Mouse (Mus musculus): ENCODE results near the gene Setd1a. TPM values are rescaled to one million over a fixed set of nuclear protein-coding genes. Genes with fewer than 3 reads are reported as not detected.
"Not testable (repeated sequence)": the region's sequence is repeated elsewhere in the genome, so short reads cannot be mapped to it uniquely, and the experiment has no call there.

Setd1a gene
- polyA plus RNA-seq, 1 experiment from 2014 or later: 6.9 TPM

DNA sequence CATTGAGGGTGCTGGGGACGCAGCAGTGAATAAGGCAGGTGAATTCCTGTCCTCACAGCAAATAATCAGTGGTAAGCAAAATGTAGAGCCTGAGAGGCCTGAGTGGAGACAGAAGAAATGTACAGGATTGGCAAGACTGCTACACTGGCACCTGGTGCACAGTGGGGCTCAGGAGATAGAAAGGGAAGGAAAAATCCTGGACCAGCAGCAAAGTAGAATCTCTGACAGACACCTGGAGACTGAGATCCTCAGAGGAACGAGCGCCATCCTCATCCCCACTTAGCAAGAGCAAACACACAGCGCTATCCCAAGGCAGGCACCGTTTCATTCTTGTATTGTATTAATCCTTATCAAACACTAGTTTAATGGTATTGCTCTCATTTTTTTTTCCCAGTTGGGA lies 61.0 kb downstream of the Setd1a start:
- no peak overlapping the region for H3K4me3 ChIP-seq (ENCODE audit: low read depth, low read length)
- H3K4me2 ChIP-seq (replicated peaks; ENCODE audit: low read depth): no peak overlapping the region
- no peaks in the 10 kb centered on the region for H3K9me3 ChIP-seq (ENCODE audit: control insufficient read depth, low read length)
- ATAC-seq (ENCODE audit: low FRiP score, low TSS enrichment) (no peak), DNase-seq (ENCODE audit: low spot score) (no peak)
- no peaks in the 10 kb centered on the region for H3K27me3 ChIP-seq (ENCODE audit: control insufficient read depth, insufficient read depth, low read length)
- H3K9ac ChIP-seq (ENCODE audit: low read length): no peak overlapping the region
- H3K36me3 ChIP-seq (ENCODE audit: control insufficient read depth, insufficient read depth, low read length): no peaks in the 10 kb centered on the region
- H3K27ac ChIP-seq (replicated peaks): no peak overlapping the region
- WGBS: 81% methylated on average over 5 of the region's 5 CpGs
- no peak for TF ChIP-seq CTCF (IDR thresholded peaks at IDR 0.05; ENCODE audit: low read depth)
- TF ChIP-seq EP300 (optimal IDR thresholded peaks at IDR 0.05): no peak
- H3K4me1 ChIP-seq (replicated peaks; ENCODE audit: control insufficient read depth, insufficient read depth): 0 out of 2 replicates have a peak, but pooled peaks cover 3% of the 10 kb centered on the region

DNA sequence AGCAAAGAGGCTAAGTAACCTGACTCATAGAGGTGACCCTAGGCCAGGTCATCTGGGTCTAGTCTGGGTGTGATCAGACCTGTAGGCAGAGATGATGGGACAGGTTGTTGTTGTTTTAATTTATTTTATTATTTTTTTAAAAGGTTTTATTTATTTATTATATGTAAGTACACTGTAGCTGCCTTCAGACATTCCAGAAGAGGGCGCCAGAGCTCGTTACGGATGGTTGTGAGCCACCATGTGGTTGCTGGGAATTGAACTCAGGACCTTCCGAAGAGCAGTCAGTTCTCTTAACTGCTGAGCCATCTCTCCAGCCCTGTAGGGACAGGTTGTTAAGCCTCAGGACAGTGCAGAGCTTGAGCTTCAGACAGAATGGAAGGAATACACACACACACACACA lies 61.4 kb downstream of the Setd1a start:
- H3K4me1 ChIP-seq (replicated peaks; ENCODE audit: control insufficient read depth, insufficient read depth); H3K9ac ChIP-seq (ENCODE audit: low read length); DNase-seq (ENCODE audit: low spot score); H3K27ac ChIP-seq (replicated peaks); H3K36me3 ChIP-seq (ENCODE audit: control insufficient read depth, insufficient read depth, low read length); H3K4me2 ChIP-seq (replicated peaks; ENCODE audit: low read depth); H3K9me3 ChIP-seq (ENCODE audit: control insufficient read depth, low read length); H3K27me3 ChIP-seq (ENCODE audit: control insufficient read depth, insufficient read depth, low read length); ATAC-seq (ENCODE audit: low FRiP score, low TSS enrichment); H3K4me3 ChIP-seq (ENCODE audit: low read depth, low read length): not testable (repeated sequence)
- peak; percentile 8; the same call in 1 of the 2 replicates for TF ChIP-seq CTCF (IDR thresholded peaks at IDR 0.05; ENCODE audit: low read depth)
- 73% methylated on average over 4 of the region's 4 CpGs for WGBS

DNA sequence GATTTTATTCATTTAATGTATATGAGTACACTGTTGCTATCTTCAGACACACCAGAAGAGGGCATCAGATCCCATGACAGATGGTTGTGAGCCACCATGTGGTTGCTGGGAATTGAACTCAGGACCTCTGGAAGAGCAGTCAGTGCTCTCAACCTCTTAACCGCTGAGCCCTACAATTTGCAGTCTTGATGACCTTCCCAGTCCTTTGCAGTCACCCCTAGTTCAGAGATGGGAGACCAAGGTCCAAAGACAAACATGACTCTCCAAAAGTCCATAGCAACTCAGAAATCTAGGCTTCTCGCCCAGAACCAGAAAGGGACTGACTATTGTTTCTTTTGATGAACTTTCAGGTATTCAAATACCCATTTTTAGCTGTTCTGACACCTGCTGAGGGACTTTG lies 63.6 kb downstream of the Setd1a start:
- H3K4me3 ChIP-seq (ENCODE audit: low read depth, low read length); H3K27me3 ChIP-seq (ENCODE audit: control insufficient read depth, insufficient read depth, low read length); H3K4me2 ChIP-seq (replicated peaks; ENCODE audit: low read depth); H3K4me1 ChIP-seq (replicated peaks; ENCODE audit: control insufficient read depth, insufficient read depth); H3K9ac ChIP-seq (ENCODE audit: low read length); H3K36me3 ChIP-seq (ENCODE audit: control insufficient read depth, insufficient read depth, low read length); H3K9me3 ChIP-seq (ENCODE audit: control insufficient read depth, low read length); DNase-seq (ENCODE audit: low spot score); H3K27ac ChIP-seq (replicated peaks); ATAC-seq (ENCODE audit: low FRiP score, low TSS enrichment): not testable (repeated sequence)
- WGBS: 72% methylated on average over 2 of the region's 2 CpGs
- TF ChIP-seq CTCF (IDR thresholded peaks at IDR 0.05; ENCODE audit: low read depth): 0 out of 2 replicates have a peak, but pooled peaks have one; percentile 10

DNA sequence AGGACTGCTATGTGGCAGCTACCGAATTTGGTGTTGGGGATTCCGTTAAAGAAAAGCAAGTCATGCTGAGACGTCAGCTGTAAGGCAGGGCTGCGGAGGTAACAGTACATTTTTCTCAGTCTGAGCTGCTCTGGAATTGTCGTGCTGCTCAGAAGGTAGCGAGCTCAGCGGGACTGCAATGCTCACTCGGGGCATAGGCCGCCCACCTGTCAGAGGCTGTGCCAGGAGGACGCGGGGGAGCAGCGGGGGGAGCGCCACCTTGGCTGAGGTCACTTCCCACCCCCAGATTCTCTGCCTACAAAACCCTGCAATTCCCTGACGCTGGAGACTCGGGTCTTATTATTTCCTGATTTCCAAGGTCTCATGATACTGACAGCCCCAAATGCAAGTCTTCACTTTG lies 64.4 kb downstream of the Setd1a start:
- Histone ChIP-seq H3K36me3 (ENCODE audit: control insufficient read depth, insufficient read depth, low read length) (peaks cover 2% of the 10 kb centered on the region; the same call in 1 of the 2 replicates), H3K27me3 (ENCODE audit: control insufficient read depth, insufficient read depth, low read length) (no peaks in the 10 kb centered on the region), H3K9ac (ENCODE audit: low read length) (peak overlapping the region; percentile 72), H3K4me3 (ENCODE audit: low read depth, low read length) (peak overlapping the region; percentile 82), H3K4me2 (replicated peaks; ENCODE audit: low read depth) (peak overlapping the region; percentile 90), H3K27ac (replicated peaks) (peak overlapping the region; percentile 96), H3K4me1 (replicated peaks; ENCODE audit: control insufficient read depth, insufficient read depth) (0 out of 2 replicates have a peak, but pooled peaks cover 5% of the 10 kb centered on the region), H3K9me3 (ENCODE audit: control insufficient read depth, low read length) (no peaks in the 10 kb centered on the region)
- ATAC-seq (ENCODE audit: low FRiP score, low TSS enrichment) (peak; percentile 27), DNase-seq (ENCODE audit: low spot score) (peak; percentile 61)
- 2% methylated on average over 15 of the region's 15 CpGs for WGBS
- TF ChIP-seq EP300 (optimal IDR thresholded peaks at IDR 0.05) (no peak), CTCF (IDR thresholded peaks at IDR 0.05; ENCODE audit: low read depth) (no peak)

DNA sequence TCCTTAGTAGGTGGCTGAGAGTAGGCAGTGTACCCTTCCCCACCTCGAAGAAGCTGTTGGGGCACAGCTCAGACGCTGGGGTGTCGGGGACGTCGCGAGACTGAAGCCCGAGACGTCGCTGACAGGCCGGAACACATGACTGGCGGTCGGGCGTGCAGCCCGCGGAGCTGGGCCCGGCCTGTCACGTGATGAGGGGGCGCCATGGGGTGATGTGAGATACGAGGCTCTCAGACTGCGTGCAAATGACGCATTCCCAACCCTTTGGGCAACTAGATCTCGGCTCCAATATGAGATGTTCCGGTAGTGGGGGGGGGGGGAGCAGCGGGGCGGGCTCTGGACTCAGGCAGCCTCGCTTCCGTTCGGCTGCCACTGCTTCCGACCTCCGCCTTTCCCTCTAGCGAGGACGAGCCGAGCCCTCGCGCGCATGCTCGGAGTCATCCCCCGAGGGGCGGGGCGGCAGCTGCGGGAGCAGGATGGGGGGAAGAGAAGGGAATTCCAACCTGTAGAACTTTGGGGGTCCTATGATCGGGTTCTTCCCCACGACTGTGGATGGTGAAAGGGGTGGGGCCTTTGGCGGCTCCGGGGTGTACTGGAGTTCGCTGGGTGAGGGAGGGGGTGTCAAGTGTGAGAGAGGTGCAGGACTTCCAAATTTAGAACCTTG lies 65.0 kb downstream of the Setd1a start:
- TF ChIP-seq EP300 (optimal IDR thresholded peaks at IDR 0.05) (peak; percentile 48), CTCF (IDR thresholded peaks at IDR 0.05; ENCODE audit: low read depth) (peak; percentile 34; the same call in 1 of the 2 replicates)
- peak overlapping the region; percentile 82 for H3K4me3 ChIP-seq (ENCODE audit: low read depth, low read length)
- under 1% methylated on average over 46 of the region's 46 CpGs for WGBS

More for the DNA sequence above, 65.0 kb downstream of the Setd1a start:
- ATAC-seq (ENCODE audit: low FRiP score, low TSS enrichment) (peak; percentile 96), DNase-seq (ENCODE audit: low spot score) (peak; percentile 96)
- H3K4me1 ChIP-seq (replicated peaks; ENCODE audit: control insufficient read depth, insufficient read depth): 0 out of 2 replicates have a peak, but pooled peaks cover 5% of the 10 kb centered on the region
- H3K27me3 ChIP-seq (ENCODE audit: control insufficient read depth, insufficient read depth, low read length): no peaks in the 10 kb centered on the region
- peak overlapping the region; percentile 96 for H3K27ac ChIP-seq (replicated peaks)
- H3K9ac ChIP-seq (ENCODE audit: low read length): peak overlapping the region; percentile 76
- no peaks in the 10 kb centered on the region for H3K9me3 ChIP-seq (ENCODE audit: control insufficient read depth, low read length)
- H3K36me3 ChIP-seq (ENCODE audit: control insufficient read depth, insufficient read depth, low read length): peaks cover 5% of the 10 kb centered on the region; the same call in 1 of the 2 replicates
- peak overlapping the region; percentile 90 for H3K4me2 ChIP-seq (replicated peaks; ENCODE audit: low read depth)
